Mouse (Mus musculus): ENCODE results near the gene Usp7. TPM values are rescaled to one million over a fixed set of nuclear protein-coding genes. Genes with fewer than 3 reads are reported as not detected.

The Usp7 gene
- total and polyA plus RNA-seq, 3 experiments = 94.2 to 425 (median 101) TPM

DNA sequence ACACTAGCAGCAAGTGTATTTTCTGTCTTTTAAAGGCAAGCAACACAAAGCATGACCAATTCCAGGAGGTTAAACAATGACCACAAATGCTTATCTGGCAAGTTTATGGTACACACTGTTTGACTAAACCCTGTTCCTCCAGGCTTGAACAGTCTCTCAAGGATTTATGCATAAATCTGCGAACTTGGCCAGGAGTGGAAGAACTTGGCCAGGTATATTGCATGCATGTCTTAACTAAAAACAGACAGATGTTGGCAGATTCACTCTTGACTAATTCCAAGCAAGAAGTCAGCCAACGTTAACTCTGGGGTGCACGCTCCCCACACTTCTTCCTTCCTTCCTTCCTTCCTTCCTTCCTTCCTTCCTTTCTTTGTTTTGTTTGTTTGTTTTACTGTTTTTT, 112.3 kb downstream of the Usp7 start:
- H3K9me3 ChIP-seq (replicated peaks; ENCODE audit: insufficient read depth, low read length) = no peaks in the 10 kb centered on the region
- H3K27me3 ChIP-seq (ENCODE audit: control insufficient read depth in 1 of 2, insufficient read depth in 2 of 2, low read length in 2 of 2) = no peaks in the 10 kb centered on the region
- H3K4me1 ChIP-seq (ENCODE audit: control insufficient read depth in 1 of 2, insufficient read depth in 2 of 2, low read length in 2 of 2) = peaks cover 13 to 31% of the 10 kb centered on the region in 2 experiments
- H3K36me3 ChIP-seq (ENCODE audit: control insufficient read depth in 1 of 2, insufficient read depth in 2 of 2, low read length in 2 of 2) = peaks cover 0 to 23% of the 10 kb centered on the region in 2 experiments; a peak in 2 of 4 replicates
- no peak for DNase-seq (ENCODE audit: low read depth, low spot score)
- H3K27ac ChIP-seq (ENCODE audit: control insufficient read depth, low read depth, low read length) = no peak overlapping the region
- H3K9ac ChIP-seq (ENCODE audit: control insufficient read depth, low read depth, low read length, poor library complexity, severe bottlenecking) = no peak overlapping the region
- H3K79me2 ChIP-seq (ENCODE audit: control insufficient read depth, insufficient read depth, low read length, poor library complexity) = no peaks in the 10 kb centered on the region
- no peak overlapping the region for H3K4me3 ChIP-seq (ENCODE audit: control insufficient read depth in 1 of 2, insufficient read depth in 1 of 2, low read depth in 2 of 2, low read length in 2 of 2)
- no peak for TF ChIP-seq KAT2A (conservative IDR thresholded peaks at IDR 0.05; ENCODE audit: low read depth, low read length)

DNA sequence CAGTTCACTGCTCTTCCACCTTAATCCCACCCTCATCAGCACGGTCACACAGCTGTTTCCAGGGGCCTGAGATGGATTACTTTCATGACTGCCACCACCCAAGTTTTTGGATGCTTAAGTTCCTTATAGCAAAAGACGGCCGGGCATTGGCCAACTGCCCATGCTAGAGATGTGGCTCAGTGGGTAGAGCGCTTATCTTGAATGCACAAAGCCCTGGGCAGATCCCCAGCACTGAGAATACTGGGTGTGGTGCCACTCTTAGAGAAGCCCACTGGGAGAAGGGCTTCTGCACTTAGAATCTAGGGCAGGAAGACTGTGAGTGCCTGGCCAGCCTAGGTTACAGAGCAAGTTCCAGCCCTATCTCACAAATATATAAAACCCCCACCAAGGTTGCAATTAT, 113.4 kb downstream of the Usp7 start:
- Histone ChIP-seq H3K79me2 (ENCODE audit: control insufficient read depth, insufficient read depth, low read length, poor library complexity) (no peaks in the 10 kb centered on the region), H3K9ac (ENCODE audit: control insufficient read depth, low read depth, low read length, poor library complexity, severe bottlenecking) (no peak overlapping the region), H3K4me3 (ENCODE audit: control insufficient read depth in 1 of 2, insufficient read depth in 1 of 2, low read depth in 2 of 2, low read length in 2 of 2) (no peak overlapping the region), H3K9me3 (replicated peaks; ENCODE audit: insufficient read depth, low read length) (no peaks in the 10 kb centered on the region), H3K27ac (ENCODE audit: control insufficient read depth, low read depth, low read length) (no peak overlapping the region), H3K27me3 (ENCODE audit: control insufficient read depth in 1 of 2, insufficient read depth in 2 of 2, low read length in 2 of 2) (no peaks in the 10 kb centered on the region), H3K4me1 (ENCODE audit: control insufficient read depth in 1 of 2, insufficient read depth in 2 of 2, low read length in 2 of 2) (peaks cover 13 to 34% of the 10 kb centered on the region in 2 experiments), H3K36me3 (ENCODE audit: control insufficient read depth in 1 of 2, insufficient read depth in 2 of 2, low read length in 2 of 2) (peaks cover 0 to 23% of the 10 kb centered on the region in 2 experiments; a peak in 2 of 4 replicates)
- TF ChIP-seq HCFC1 (IDR thresholded peaks at IDR 0.05; ENCODE audit: low read depth, low read length) (no peak), MYB (IDR thresholded peaks at IDR 0.05; ENCODE audit: low read depth, low read length) (no peak), TCF12 (IDR thresholded peaks at IDR 0.05; ENCODE audit: low read depth, low read length) (peak; percentile 77; the same call in 1 of the 2 replicates), BHLHE40 (IDR thresholded peaks at IDR 0.05; ENCODE audit: borderline replicate concordance, low read depth, low read length) (0 out of 2 replicates have a peak, but pooled peaks have one; percentile 14), CHD1 (IDR thresholded peaks at IDR 0.05; ENCODE audit: low read depth, low read length) (no peak), GABPA (IDR thresholded peaks at IDR 0.05; ENCODE audit: low read depth, low read length) (no peak), CTCF (IDR thresholded peaks at IDR 0.05 in 2 of 3, conservative IDR thresholded peaks at IDR 0.05 in 1 of 3; ENCODE audit: control insufficient read depth in 1 of 3, insufficient read depth in 1 of 3, low read depth in 2 of 3, low read length in 3 of 3, poor library complexity in 1 of 3, severe bottlenecking in 1 of 3) (no peak), TAL1 (IDR thresholded peaks at IDR 0.05; ENCODE audit: low read length) (peak; percentile 34; the same call in 1 of the 2 replicates), MXI1 (IDR thresholded peaks at IDR 0.05; ENCODE audit: low read depth, low read length) (no peak; the same call in 1 of the 2 replicates), POLR2AphosphoS2 (IDR thresholded peaks at IDR 0.05; ENCODE audit: low read length) (no peak), MAX (IDR thresholded peaks at IDR 0.05; ENCODE audit: low read length) (no peak), UBTF (IDR thresholded peaks at IDR 0.05; ENCODE audit: borderline replicate concordance, insufficient read depth, low read depth, low read length) (no peak), MYC (IDR thresholded peaks at IDR 0.05; ENCODE audit: low read depth, low read length) (no peak), GATA1 (IDR thresholded peaks at IDR 0.05; ENCODE audit: low read depth, low read length) (peak; percentile 80), ZC3H11A (IDR thresholded peaks at IDR 0.05; ENCODE audit: low read depth, low read length) (no peak), ZMIZ1 (IDR thresholded peaks at IDR 0.05; ENCODE audit: low read depth, low read length) (no peak), SMC3 (IDR thresholded peaks at IDR 0.05; ENCODE audit: low read depth, low read length) (peak; percentile 35; the same call in 1 of the 2 replicates), ZNF384 (IDR thresholded peaks at IDR 0.05; ENCODE audit: low read depth, low read length) (no peak), NELFE (IDR thresholded peaks at IDR 0.05; ENCODE audit: low read depth, low read length) (no peak), CHD2 (IDR thresholded peaks at IDR 0.05; ENCODE audit: low read length) (no peak), KAT2A (conservative IDR thresholded peaks at IDR 0.05; ENCODE audit: low read depth, low read length) (no peak), RCOR1 (IDR thresholded peaks at IDR 0.05; ENCODE audit: low read depth, low read length) (peak; percentile 44; the same call in 1 of the 2 replicates), MEF2A (IDR thresholded peaks at IDR 0.05; ENCODE audit: extremely low read depth, insufficient replicate concordance, low read depth, low read length, poor library complexity, severe bottlenecking) (no peak), EP300 (IDR thresholded peaks at IDR 0.05; ENCODE audit: low read depth in 1 of 2, low read length in 2 of 2) (peak; percentile 79 to 80), POLR2AphosphoS5 (IDR thresholded peaks at IDR 0.05; ENCODE audit: borderline replicate concordance, low read depth, low read length) (no peak), ETS1 (IDR thresholded peaks at IDR 0.05; ENCODE audit: low read depth, low read length) (peak; percentile 67), RAD21 (IDR thresholded peaks at IDR 0.05; ENCODE audit: low read depth, low read length) (no peak; the same call in 1 of the 2 replicates), E2F4 (IDR thresholded peaks at IDR 0.05; ENCODE audit: borderline replicate concordance, low read depth, low read length) (no peak), SIN3A (IDR thresholded peaks at IDR 0.05; ENCODE audit: low read length) (peak; percentile 63; the same call in 1 of the 2 replicates)
- DNase-seq (ENCODE audit: low read depth, low spot score) = peak; percentile 88

All from MEL (cell line).